Mouse (Mus musculus) spleen, postnatal 14 days (tissue): ENCODE measurements around the gene Foxd3.

ENCODE experiments used
- DNase-seq, 2 experiments: peaks; one replicate each; pipeline ENCODE4 v3.0.0; 2021 to 2022; ENCODE audit warnings: low spot score in 2 of 2

Gene Foxd3

DNA sequence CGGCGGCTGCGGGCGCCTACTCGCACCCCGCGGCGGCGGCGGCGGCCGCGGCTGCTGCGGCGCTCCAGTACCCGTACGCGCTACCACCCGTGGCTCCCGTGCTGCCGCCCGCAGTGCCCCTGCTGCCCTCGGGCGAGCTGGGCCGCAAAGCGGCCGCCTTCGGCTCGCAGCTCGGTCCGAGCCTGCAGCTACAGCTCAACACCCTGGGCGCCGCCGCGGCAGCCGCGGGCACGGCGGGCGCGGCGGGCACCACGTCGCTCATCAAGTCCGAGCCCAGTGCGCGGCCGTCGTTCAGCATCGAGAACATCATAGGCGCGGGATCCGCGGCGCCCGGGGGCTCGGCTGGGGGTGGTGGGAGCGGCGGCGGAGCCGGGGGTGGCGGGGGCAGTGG, 1.3 kb downstream of the Foxd3 start:
- no peak for DNase-seq

DNA sequence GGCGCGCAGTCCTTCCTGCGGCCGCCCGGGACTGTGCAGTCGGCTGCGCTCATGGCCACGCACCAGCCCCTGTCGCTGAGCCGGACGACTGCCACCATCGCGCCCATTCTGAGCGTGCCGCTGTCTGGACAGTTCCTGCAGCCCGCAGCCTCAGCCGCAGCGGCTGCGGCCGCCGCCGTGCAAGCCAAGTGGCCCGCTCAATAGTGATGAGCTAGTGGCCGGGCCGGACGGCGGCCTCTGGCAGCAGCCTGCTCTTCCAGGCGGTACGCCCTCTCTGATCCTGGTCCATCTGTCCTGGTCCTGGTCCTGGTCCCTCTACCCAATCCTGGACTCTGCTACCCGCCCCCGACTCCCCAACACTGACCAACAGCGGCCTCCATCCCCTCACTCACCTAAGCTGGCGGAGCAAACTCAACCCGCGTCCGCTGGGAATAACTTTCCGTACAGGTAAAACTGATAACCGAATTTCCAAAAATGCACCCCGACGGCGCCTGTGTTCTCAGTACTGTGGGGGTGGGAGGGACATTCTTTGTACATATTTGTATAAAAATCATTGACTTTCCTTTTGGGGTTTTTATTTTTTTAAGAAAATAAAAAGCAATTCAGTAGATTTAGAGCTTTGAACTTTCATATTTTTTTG, 1.9 kb downstream of the Foxd3 start:
- no peak for DNase-seq

DNA sequence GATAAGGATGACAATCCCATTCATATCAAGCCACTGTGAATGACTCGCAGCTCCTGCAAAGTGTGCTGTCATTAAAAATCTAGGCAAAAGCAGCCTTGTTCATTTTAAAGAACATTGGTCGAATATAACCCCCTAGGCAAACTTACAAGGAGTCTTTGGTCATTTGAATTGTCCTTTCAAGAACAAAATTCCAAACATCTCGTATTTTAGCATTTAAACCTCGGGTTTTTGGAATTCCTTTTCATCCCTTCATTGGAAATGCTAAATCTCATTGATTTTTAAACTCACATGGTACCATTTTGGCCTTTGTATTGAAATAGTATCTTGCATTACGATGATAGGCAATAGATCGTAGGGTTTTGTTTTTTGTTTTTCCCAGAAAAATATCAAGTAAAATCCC, 2.8 kb downstream of the Foxd3 start:
- no peak for DNase-seq

DNA sequence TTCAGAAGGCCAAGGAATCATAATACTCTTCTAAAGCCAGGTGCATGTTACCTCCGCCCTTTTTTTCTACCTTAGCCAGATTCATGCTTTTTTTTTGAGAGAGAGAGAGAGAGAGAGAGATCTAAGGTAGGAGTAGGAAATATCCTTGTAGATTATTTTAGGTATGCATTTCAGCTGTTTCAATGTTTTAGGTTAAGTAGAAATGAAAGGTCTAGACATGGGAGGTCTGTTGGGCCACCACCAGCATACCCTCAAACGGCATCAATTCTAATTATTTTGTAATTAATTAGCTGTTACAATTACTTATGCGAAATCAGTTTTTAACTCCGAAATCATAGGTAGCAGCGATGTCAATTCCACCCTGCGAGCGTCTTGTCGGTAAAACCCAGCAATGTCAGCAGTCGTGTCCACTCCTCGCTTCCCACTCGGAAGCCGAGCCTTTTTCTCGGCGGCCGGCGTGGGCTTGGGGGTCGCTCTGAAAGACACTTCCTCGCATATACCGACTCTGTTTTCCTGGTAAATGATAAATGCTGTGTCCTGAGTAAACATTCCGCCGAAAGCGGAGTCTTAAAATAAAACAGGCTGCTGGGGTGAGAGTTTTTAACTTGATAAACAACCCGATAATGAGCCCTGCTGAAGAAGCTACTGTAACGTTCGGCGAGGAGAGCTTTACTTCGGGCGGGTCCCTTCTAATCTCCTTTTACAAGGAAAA, 3.4 kb downstream of the Foxd3 start:
- DNase-seq, result no peak

DNA sequence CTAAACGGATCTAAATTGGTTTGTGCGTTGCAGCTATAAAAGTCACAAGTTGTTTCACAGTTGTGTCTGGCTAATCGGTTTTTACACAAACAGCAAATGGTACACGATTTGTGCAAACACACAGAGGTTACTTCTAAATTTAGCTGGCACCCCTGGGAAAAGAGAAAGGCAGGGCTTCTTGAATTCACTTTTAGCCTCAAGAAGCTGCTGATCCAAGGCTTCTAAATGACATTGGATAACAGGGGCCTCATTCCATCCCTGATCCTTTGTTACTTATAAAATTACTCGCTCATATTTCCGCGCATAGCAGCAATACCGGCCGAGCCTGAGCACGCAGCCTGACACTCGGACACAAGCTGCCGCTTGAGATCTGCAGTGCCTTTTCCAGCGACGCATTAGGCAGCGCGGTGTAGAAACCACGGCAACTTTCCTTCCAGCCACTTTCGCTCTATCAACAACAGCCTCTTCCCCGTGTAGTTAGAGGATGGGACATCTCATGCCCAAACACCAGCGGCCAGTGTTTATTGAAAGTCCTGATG, 4.0 kb downstream of the Foxd3 start:
- DNase-seq, result no peak

DNA sequence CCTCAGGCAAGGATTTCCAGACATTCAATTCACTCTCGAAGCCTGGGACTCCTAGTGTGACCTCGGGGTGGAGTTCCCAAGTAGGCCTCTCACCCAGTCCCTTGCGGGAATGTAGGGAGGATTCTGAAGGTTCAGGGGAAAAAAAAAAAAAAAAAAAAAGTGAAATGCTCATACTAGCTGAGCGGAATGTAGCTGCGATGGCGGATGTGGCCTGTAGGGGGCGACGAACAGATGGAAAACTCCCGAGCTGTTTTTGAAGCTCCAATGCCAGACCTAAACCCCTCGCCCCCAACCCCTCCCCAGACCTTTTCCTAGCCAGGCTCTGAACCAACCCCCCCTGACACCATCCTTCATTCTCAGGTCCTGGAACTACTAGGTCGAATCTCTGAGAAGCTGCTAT, 4.9 kb downstream of the Foxd3 start:
- DNase-seq, result peak in 1 of 2 experiments; percentile 20

DNA sequence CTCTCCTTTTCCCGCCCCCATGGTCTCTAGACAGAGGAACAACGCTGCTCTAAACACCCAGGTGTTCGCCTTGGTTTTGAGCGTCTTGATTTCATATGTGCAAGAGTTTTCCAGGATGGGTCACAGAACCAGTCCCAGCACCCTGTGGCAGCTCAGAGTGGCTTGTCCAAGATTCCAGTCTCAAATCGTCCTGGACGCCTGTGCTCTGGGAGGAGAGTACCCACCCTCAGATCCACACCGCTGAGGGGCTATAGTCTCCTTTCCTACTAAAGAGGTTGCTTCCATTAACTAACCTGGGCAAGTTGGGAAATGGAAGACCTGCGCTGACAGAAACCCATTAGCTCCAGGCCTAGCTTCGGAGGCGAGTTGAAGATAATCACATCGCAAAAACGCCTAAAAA, 5.9 kb downstream of the Foxd3 start:
- DNase-seq, result no peak

DNA sequence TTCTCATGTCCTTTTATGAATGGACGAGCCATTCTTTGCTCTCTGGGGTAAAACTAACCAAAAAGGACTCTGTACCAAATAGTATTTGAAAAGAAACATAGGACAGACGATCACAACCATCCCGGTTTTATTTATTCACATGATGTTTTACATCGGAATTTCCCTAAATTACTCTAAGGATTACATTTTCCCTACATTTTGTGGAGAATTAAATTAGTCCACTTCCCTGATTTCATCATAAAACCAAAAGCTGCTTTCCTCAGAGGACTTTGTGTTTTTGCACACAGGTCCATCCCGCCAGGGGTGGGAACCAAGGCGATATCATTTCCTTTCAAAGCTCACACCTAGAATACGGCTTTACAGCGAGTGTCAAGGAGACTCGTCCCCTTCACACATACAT, 6.3 kb downstream of the Foxd3 start:
- no peak for DNase-seq

DNA sequence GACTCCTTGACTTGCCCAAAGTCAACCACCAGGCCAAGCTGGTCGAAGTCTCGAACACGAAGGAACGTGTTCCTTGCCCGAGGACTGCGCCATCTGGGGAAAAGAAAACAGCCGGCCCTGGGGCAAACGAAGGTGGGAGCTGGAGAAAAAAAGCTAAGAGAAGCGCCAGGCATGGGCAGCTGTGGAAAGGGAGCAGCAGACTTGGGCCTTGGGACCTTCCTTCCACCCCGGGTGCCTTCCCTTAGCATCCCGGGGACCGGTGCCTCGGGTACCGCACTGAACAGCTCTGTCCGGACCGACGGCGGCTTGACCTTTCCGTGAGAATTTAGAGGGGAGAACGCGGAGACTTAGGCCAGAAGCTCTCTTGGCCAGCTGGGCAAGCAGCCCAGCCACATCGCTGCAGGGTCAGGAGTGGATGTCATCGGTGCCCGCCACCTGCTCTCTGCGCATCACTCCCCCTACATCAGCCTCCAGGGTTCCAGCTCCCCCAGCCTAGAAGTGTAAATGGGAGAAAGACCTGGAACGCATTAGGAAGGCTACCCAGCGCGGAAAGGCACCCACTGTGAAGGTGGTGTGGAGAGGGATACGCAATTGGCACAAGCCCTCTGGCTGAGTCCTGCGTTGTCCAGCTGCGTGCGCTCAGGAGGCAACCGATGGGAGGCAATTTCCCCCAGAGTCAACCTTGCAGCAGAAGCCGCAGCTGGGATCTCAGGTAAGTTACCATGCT, 6.9 kb downstream of the Foxd3 start:
- no peak for DNase-seq

DNA sequence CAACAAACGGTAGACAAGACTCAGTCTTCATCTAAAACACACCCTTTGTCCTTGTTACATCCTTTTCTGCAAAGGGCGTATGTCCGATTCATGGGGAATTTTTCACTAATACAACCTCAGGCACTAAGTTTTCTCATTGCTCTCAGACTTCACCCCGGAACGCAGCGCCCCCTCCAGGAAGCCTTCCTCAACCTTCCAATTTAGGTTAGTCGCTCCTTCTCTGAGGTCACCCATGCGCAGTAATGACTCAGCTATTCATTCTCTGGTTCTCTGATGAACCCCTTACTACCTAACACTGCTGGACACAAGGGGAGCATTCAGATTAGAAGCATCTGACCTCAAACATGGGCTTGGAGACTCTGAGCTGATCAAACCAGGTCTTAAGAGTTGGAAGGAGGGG, 7.6 kb downstream of the Foxd3 start:
- no peak for DNase-seq

DNA sequence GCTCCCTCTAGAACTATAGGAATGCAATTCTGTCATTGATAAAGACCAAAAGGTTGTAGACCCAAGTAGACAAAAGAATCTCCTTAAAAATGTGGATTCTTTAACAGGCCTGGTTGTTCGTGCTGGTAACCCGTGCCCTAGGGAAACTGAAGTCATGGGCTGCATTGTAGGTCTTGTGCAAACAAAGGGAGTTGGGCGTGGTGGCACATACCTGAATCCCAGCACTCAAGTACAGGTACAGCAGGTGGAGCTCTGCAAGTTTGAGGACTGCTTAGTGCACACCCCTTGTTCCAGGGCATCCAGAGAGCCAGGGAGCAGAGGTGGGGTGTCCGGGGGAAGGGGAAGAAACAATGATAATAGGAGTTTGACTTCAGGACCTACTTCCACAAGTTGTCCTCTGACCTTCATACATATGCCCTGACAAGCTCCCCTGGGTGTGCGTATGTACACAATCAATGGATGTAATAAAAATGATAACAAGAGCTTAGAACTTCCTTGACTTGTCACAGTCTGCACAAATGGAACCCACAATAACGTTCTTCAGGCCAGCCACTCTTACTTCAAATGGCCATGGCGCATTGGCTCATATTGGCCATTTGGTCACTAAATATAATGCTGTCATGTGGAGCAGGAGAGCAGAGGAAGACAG, 14.2 kb downstream of the Foxd3 start:
- DNase-seq, result no peak

DNA sequence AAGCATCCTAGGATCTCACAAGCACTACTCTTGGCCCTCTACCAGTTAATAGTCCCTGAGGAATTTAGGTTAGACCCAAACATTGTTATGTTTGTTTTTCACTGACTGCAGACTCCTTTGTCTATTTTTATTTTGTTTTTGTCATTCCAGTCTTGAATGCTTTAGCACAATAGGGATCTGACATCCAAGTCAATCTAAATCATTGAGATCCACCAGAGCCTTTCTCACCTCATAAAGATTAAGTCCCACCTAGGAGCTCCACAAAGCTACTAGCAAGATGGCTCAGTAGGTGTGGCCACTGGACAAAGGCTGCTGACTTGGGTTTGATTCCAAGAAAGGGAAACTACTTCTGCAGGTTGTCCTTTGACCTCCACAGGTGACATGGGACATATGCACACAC, 19.1 kb downstream of the Foxd3 start:
- DNase-seq, result no peak

DNA sequence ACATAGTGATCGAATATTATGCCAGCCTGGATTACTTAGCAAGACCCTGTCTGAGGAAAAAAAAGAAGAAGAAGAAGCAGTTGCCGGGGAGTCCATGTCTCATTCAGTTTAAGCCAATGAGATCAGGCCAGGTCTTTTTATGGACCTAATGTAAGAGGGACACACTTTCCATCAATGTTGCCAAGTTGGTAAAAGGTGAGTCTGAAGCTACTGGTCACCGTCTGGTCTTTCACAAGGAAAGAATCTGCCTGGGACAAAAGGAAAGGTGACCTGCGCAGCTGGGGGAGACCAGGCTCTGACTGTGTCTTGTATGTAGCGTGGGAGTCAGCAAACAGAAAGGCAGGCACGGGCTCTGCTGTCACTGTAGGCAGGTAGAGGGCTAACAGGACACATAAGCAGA, 27.8 kb downstream of the Foxd3 start:
- no peak for DNase-seq

DNA sequence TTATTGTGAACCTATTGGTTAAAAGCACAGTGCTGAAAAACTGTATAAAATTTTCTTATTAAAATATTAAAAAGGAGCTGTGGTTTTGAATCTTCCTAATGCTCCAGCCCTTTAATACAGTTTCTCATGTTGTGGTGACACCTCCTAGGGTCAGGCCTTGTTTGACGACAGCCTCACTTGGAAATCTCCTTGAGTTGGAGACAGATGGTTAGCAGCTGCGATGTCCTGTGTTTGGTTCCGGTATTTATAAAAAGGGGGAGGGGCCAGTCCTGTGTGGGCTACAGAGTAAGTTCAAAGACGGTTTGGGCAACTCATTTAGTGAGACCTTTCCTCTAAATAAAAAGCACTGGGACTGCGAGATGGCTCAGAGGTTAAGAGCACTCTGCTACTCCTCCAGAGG, 30.2 kb downstream of the Foxd3 start:
- no peak for DNase-seq
